Mouse (Mus musculus) embryonic fibroblast, embryonic 13.5 days (primary cell): ENCODE measurements at regions not wholly inside any gene's neighbourhood (a gene's known extent, or its start where the extent isn't known, plus 50 kb on each side); places are given as distances from the start of the nearest gene placed in this dataset.

Experiments
- CTCF ChIP-seq: IDR thresholded peaks from 2 replicates; pipeline ENCODE4 v1.5.1; 2011; ENCODE audit warnings: mild to moderate bottlenecking, control low read depth, low read length, moderate library complexity, borderline replicate concordance; ENCODE audit not compliant: insufficient read depth
- POLR2A ChIP-seq: IDR thresholded peaks from 2 replicates; pipeline ENCODE4 v1.6.1; 2011; ENCODE audit warnings: low read depth, mild to moderate bottlenecking, control low read depth, low read length, moderate library complexity

- TF ChIP-seq POLR2A (no peak), CTCF (no peak)
Observed at GRCm38 (mm10) chr9:80941424-80941823, 476.1 kb upstream of the Impg1 start.
